Mouse (Mus musculus) stomach, postnatal 0 days (tissue): ENCODE results near the gene Gm20509.

Experiments used
- CTCF ChIP-seq: IDR thresholded peaks from 2 replicates; pipeline ENCODE4 v1.5.1; 2016; ENCODE audit warnings: antibody characterized with exemption, low read depth, mild to moderate bottlenecking, moderate library complexity
- EP300 ChIP-seq: optimal IDR thresholded peaks from 2 replicates; pipeline ENCODE3; 2016; ENCODE audit warnings: antibody characterized with exemption

DNA sequence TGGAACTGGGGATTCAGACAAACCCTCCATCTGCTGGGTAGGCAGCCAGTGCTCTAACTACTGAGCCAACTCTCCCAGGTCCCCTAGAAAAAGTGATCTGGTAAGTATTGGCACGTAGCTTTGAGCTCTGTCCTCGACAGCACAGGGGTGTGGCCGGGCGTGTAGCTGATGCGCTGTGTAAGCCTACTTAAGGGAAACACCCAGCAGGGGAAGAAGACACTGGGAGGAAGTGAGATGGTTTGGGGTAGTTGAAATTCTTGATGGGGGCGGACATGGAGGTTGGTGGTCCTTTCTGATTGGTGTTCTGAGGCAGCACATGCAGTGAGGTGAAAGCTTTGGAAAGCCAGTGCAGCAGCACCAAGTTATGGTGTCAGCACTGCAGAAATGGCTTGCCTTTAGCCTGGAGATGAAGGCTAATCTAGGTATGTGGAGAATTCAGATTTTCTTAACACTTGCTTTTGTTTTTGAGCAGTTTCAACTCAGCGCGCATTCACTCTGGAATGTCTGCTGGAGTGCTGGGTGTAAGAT is 22.8 kb downstream of the Gm20509 start:
- TF ChIP-seq CTCF (no peak), EP300 (no peak)
